Mouse (Mus musculus): Measurements from ENCODE around the gene Olfr1394. TPM values are rescaled to one million over a fixed set of nuclear protein-coding genes. Genes with fewer than 3 reads are reported as not detected.

Olfr1394 gene
- not detected in 2 replicates for polyA plus RNA-seq (2015; fragmentation: Nextera tagmentation; extraction: Ambion mirVana)

- Histone ChIP-seq H3K9me3 (ENCODE audit: control insufficient read depth, low read length) (no peaks in the 10 kb centered on the region), H3K4me2 (ENCODE audit: low read depth, low read length) (no peak within 1 kb of the TSS), H3K27me3 (ENCODE audit: control insufficient read depth, insufficient read depth, low read depth, low read length) (no peaks in the 10 kb centered on the region), H3K36me3 (ENCODE audit: control insufficient read depth, insufficient read depth, low read length) (no peaks in the 10 kb centered on the region), H3K27ac (ENCODE audit: low read length) (no peak within 1 kb of the TSS), H3K4me3 (ENCODE audit: low read length) (no peak within 1 kb of the TSS), H3K9ac (ENCODE audit: low read length) (no peak within 1 kb of the TSS), H3K4me1 (replicated peaks; ENCODE audit: control insufficient read depth, insufficient read depth, low read length) (no peaks in the 10 kb centered on the region)
- WGBS: 71% methylated on average over 1 of the region's 1 CpGs
- ATAC-seq (ENCODE audit: low read depth): no peak
Observed at GRCm38 (mm10) chr11:49154077-49154476, at the start of gene Olfr1394. TSS of gene Olfr1394 (plus strand) at chr11:49154377.

GRCm38 (mm10) chr11:49105752-49106151 is 48.4 kb upstream of the Olfr1394 start:
- peaks cover 8% of the 10 kb centered on the region; the same call in 1 of the 2 replicates for H3K4me1 ChIP-seq (replicated peaks; ENCODE audit: control insufficient read depth, insufficient read depth, low read length)
- H3K27me3 ChIP-seq (ENCODE audit: control insufficient read depth, insufficient read depth, low read depth, low read length): no peaks in the 10 kb centered on the region
- H3K36me3 ChIP-seq (ENCODE audit: control insufficient read depth, insufficient read depth, low read length): no peaks in the 10 kb centered on the region
- no peak overlapping the region for H3K9ac ChIP-seq (ENCODE audit: low read length)
- H3K27ac ChIP-seq (ENCODE audit: low read length): no peak overlapping the region
- 57% methylated on average over 1 of the region's 1 CpGs for WGBS
- H3K4me3 ChIP-seq (ENCODE audit: low read length): no peak overlapping the region
- ATAC-seq (ENCODE audit: low read depth): no peak
- no peaks in the 10 kb centered on the region for H3K9me3 ChIP-seq (ENCODE audit: control insufficient read depth, low read length)
- no peak overlapping the region for H3K4me2 ChIP-seq (ENCODE audit: low read depth, low read length)

- Histone ChIP-seq H3K27me3 (ENCODE audit: control insufficient read depth, insufficient read depth, low read depth, low read length) (no peaks in the 10 kb centered on the region), H3K9ac (ENCODE audit: low read length) (no peak overlapping the region), H3K4me3 (ENCODE audit: low read length) (no peak overlapping the region), H3K27ac (ENCODE audit: low read length) (no peak overlapping the region), H3K4me1 (replicated peaks; ENCODE audit: control insufficient read depth, insufficient read depth, low read length) (peaks cover 3% of the 10 kb centered on the region; the same call in 1 of the 2 replicates), H3K36me3 (ENCODE audit: control insufficient read depth, insufficient read depth, low read length) (no peaks in the 10 kb centered on the region), H3K9me3 (ENCODE audit: control insufficient read depth, low read length) (no peaks in the 10 kb centered on the region), H3K4me2 (ENCODE audit: low read depth, low read length) (no peak overlapping the region)
- no peak for ATAC-seq (ENCODE audit: low read depth)
- WGBS: 52% methylated on average over 10 of the region's 10 CpGs
Observed at GRCm38 (mm10) chr11:49107650-49108537, 46.3 kb upstream of the Olfr1394 start.

GRCm38 (mm10) chr11:49108833-49109232 is 45.3 kb upstream of the Olfr1394 start:
- H3K9ac ChIP-seq (ENCODE audit: low read length): no peak overlapping the region
- no peaks in the 10 kb centered on the region for H3K27me3 ChIP-seq (ENCODE audit: control insufficient read depth, insufficient read depth, low read depth, low read length)
- H3K36me3 ChIP-seq (ENCODE audit: control insufficient read depth, insufficient read depth, low read length): no peaks in the 10 kb centered on the region
- H3K27ac ChIP-seq (ENCODE audit: low read length): no peak overlapping the region
- H3K4me2 ChIP-seq (ENCODE audit: low read depth, low read length): no peak overlapping the region
- 33% methylated on average over 1 of the region's 1 CpGs for WGBS
- H3K4me1 ChIP-seq (replicated peaks; ENCODE audit: control insufficient read depth, insufficient read depth, low read length): no peaks in the 10 kb centered on the region
- no peak overlapping the region for H3K4me3 ChIP-seq (ENCODE audit: low read length)
- no peak for ATAC-seq (ENCODE audit: low read depth)
- H3K9me3 ChIP-seq (ENCODE audit: control insufficient read depth, low read length): no peaks in the 10 kb centered on the region

GRCm38 (mm10) chr11:49111000-49111399 is 43.2 kb upstream of the Olfr1394 start:
- no peak overlapping the region for H3K4me2 ChIP-seq (ENCODE audit: low read depth, low read length)
- H3K4me3 ChIP-seq (ENCODE audit: low read length): no peak overlapping the region
- H3K27me3 ChIP-seq (ENCODE audit: control insufficient read depth, insufficient read depth, low read depth, low read length): no peaks in the 10 kb centered on the region
- no peaks in the 10 kb centered on the region for H3K36me3 ChIP-seq (ENCODE audit: control insufficient read depth, insufficient read depth, low read length)
- no peaks in the 10 kb centered on the region for H3K9me3 ChIP-seq (ENCODE audit: control insufficient read depth, low read length)
- H3K9ac ChIP-seq (ENCODE audit: low read length): no peak overlapping the region
- no peaks in the 10 kb centered on the region for H3K4me1 ChIP-seq (replicated peaks; ENCODE audit: control insufficient read depth, insufficient read depth, low read length)
- no peak overlapping the region for H3K27ac ChIP-seq (ENCODE audit: low read length)
- ATAC-seq (ENCODE audit: low read depth): no peak
- WGBS: 59% methylated on average over 1 of the region's 1 CpGs

- Histone ChIP-seq H3K36me3 (ENCODE audit: control insufficient read depth, insufficient read depth, low read length) (no peaks in the 10 kb centered on the region), H3K9ac (ENCODE audit: low read length) (no peak overlapping the region), H3K4me2 (ENCODE audit: low read depth, low read length) (no peak overlapping the region), H3K27me3 (ENCODE audit: control insufficient read depth, insufficient read depth, low read depth, low read length) (no peaks in the 10 kb centered on the region), H3K4me3 (ENCODE audit: low read length) (no peak overlapping the region), H3K27ac (ENCODE audit: low read length) (no peak overlapping the region), H3K4me1 (replicated peaks; ENCODE audit: control insufficient read depth, insufficient read depth, low read length) (no peaks in the 10 kb centered on the region), H3K9me3 (ENCODE audit: control insufficient read depth, low read length) (no peaks in the 10 kb centered on the region)
- 62% methylated on average over 6 of the region's 6 CpGs for WGBS
- ATAC-seq (ENCODE audit: low read depth): no peak
Observed at GRCm38 (mm10) chr11:49112624-49113219, 41.5 kb upstream of the Olfr1394 start.

- 44% methylated on average over 2 of the region's 2 CpGs for whole genome bisulfite sequencing
- no peak overlapping the region for H3K27ac ChIP-seq (ENCODE audit: low read length)
- no peak overlapping the region for H3K4me3 ChIP-seq (ENCODE audit: low read length)
- no peaks in the 10 kb centered on the region for H3K9me3 ChIP-seq (ENCODE audit: control insufficient read depth, low read length)
- no peaks in the 10 kb centered on the region for H3K4me1 ChIP-seq (replicated peaks; ENCODE audit: control insufficient read depth, insufficient read depth, low read length)
- H3K27me3 ChIP-seq (ENCODE audit: control insufficient read depth, insufficient read depth, low read depth, low read length): no peaks in the 10 kb centered on the region
- H3K36me3 ChIP-seq (ENCODE audit: control insufficient read depth, insufficient read depth, low read length): no peaks in the 10 kb centered on the region
- H3K4me2 ChIP-seq (ENCODE audit: low read depth, low read length): no peak overlapping the region
- ATAC-seq (ENCODE audit: low read depth): no peak
- no peak overlapping the region for H3K9ac ChIP-seq (ENCODE audit: low read length)
Observed at GRCm38 (mm10) chr11:49114158-49114557, 40.0 kb upstream of the Olfr1394 start.

- H3K4me2 ChIP-seq (ENCODE audit: low read depth, low read length): no peak within 1 kb of the TSS
- H3K4me1 ChIP-seq (replicated peaks; ENCODE audit: control insufficient read depth, insufficient read depth, low read length): no peaks in the 10 kb centered on the region
- no peak within 1 kb of the TSS for H3K9ac ChIP-seq (ENCODE audit: low read length)
Observed at GRCm38 (mm10) chr11:49114774-49115173, 39.4 kb upstream of the Olfr1394 start, which contains the start of gene Olfr1396. TSS of gene Olfr1396 (minus strand) at chr11:49114874.

GRCm38 (mm10) chr11:49119635-49120034 is 34.5 kb upstream of the Olfr1394 start:
- Histone ChIP-seq H3K4me3 (ENCODE audit: low read length) (no peak overlapping the region), H3K9me3 (ENCODE audit: control insufficient read depth, low read length) (no peaks in the 10 kb centered on the region), H3K27ac (ENCODE audit: low read length) (no peak overlapping the region), H3K36me3 (ENCODE audit: control insufficient read depth, insufficient read depth, low read length) (no peaks in the 10 kb centered on the region), H3K4me2 (ENCODE audit: low read depth, low read length) (no peak overlapping the region), H3K27me3 (ENCODE audit: control insufficient read depth, insufficient read depth, low read depth, low read length) (no peaks in the 10 kb centered on the region), H3K9ac (ENCODE audit: low read length) (no peak overlapping the region), H3K4me1 (replicated peaks; ENCODE audit: control insufficient read depth, insufficient read depth, low read length) (no peaks in the 10 kb centered on the region)
- ATAC-seq (ENCODE audit: low read depth): no peak
- 77% methylated on average over 3 of the region's 3 CpGs for WGBS

More at GRCm38 (mm10) chr11:49114774-49115173, 39.4 kb upstream of the Olfr1394 start, which contains the start of gene Olfr1396:
- H3K27me3 ChIP-seq (ENCODE audit: control insufficient read depth, insufficient read depth, low read depth, low read length): no peaks in the 10 kb centered on the region
- no peaks in the 10 kb centered on the region for H3K36me3 ChIP-seq (ENCODE audit: control insufficient read depth, insufficient read depth, low read length)
- no peak within 1 kb of the TSS for H3K4me3 ChIP-seq (ENCODE audit: low read length)
- no peaks in the 10 kb centered on the region for H3K9me3 ChIP-seq (ENCODE audit: control insufficient read depth, low read length)
- no peak within 1 kb of the TSS for H3K27ac ChIP-seq (ENCODE audit: low read length)
- no peak for ATAC-seq (ENCODE audit: low read depth)
